ENCODE assay signal across 8 mouse cellular contexts in the genomic region with DNA sequence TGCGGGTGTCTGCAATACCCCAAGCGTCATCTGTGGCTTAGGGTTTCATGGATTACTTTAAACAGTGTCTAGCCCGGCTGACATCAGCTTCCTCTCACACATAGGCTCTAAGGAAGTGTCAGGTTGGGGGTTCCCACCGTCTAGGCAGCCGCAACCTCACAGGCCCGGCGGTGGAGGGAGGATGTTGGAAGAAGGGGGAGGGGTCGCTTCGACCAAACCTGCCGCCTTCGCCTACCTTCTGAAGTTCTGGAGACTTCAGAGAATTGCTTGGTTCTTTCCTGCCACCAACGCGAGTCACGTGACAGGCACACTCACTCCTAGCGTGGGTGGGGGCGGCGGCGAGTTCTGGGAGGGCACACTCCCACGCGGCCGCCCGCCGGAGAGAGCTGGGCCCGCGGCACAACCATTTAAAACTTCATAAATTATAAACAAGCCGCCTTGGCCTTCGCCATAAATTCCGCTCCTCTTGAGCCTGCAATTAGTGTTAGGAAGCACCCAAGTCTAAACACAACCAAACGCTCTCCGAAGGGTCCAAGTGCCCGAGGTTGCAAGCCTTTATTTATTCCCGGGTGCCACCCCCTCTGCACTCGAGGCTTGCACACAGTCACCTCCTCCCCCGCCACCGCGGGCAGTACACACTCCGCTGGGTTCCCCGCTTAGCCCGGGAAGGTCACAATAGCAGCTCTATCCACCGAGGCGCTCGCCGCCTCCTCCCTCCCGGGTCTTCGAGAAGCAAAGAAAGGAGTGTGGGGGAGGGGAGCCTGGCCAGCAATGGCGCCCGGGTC. TPM values are rescaled to one million over a fixed set of nuclear protein-coding genes. Genes with fewer than 3 reads are reported as not detected.
DNase-seq lines count a peak whose midpoint lies in the region; ATAC-seq lines count a peak whose summit lies in the region.

No protein-coding gene starts in this region.

- under 1% methylated on average over 47 of the region's 47 CpGs for WGBS in heart, embryonic 15.5 days
- WGBS in neural tube, embryonic 12.5 days = under 1% methylated on average over 47 of the region's 47 CpGs

- H3K27me3 ChIP-seq in heart, embryonic 15.5 days = peaks cover 100% of the 10 kb centered on the region
- no peaks in the 10 kb centered on the region for H3K27me3 ChIP-seq in neural tube, embryonic 12.5 days (replicated peaks)

- no peak overlapping the region for H3K27ac ChIP-seq in heart, embryonic 15.5 days
- H3K27ac ChIP-seq in neural tube, embryonic 12.5 days = peak overlapping the region; percentile 96

- H3K9me3 ChIP-seq in heart, embryonic 15.5 days (replicated peaks) = no peaks in the 10 kb centered on the region
- H3K9me3 ChIP-seq in neural tube, embryonic 12.5 days = no peaks in the 10 kb centered on the region

- peaks cover 27% of the 10 kb centered on the region for H3K4me1 ChIP-seq in heart, embryonic 15.5 days (replicated peaks)
- peaks cover 87% of the 10 kb centered on the region for H3K4me1 ChIP-seq in neural tube, embryonic 12.5 days

- H3K9ac ChIP-seq in heart, embryonic 15.5 days = no peak overlapping the region
- peak overlapping the region; percentile 94 for H3K9ac ChIP-seq in neural tube, embryonic 12.5 days

- ATAC-seq in heart, embryonic 15.5 days (replicated peaks; ENCODE audit: insufficient number of reproducible peaks, insufficient read depth, low FRiP score, low read depth) = no peak
- ATAC-seq in neural tube, embryonic 12.5 days (ENCODE audit: low FRiP score, low read depth) = peak; percentile 85
- ATAC-seq in monocyte, adult 5-6 weeks (replicated peaks; ENCODE audit: insufficient number of reproducible peaks, low FRiP score, low TSS enrichment, poor library complexity, severe bottlenecking) = no peak

- H3K36me3 ChIP-seq in heart, embryonic 15.5 days = no peaks in the 10 kb centered on the region
- peaks cover 13% of the 10 kb centered on the region for H3K36me3 ChIP-seq in neural tube, embryonic 12.5 days

- peak overlapping the region; percentile 34 for H3K4me3 ChIP-seq in heart, embryonic 15.5 days
- peak overlapping the region; percentile 36 for H3K4me3 ChIP-seq in neural tube, embryonic 12.5 days

- peak overlapping the region; percentile 54 for H3K4me2 ChIP-seq in heart, embryonic 15.5 days
- peak overlapping the region; percentile 74 for H3K4me2 ChIP-seq in neural tube, embryonic 12.5 days (replicated peaks)

- DNase-seq in adrenal gland, adult 2 months = peak; percentile 57
- DNase-seq in adrenal gland, postnatal 4 days (ENCODE audit: low spot score in 2 of 2) = no peak
- DNase-seq in adrenal gland, postnatal 14 days = peak; percentile 54
- DNase-seq in kidney, postnatal 14 days = peak; percentile 70
- DNase-seq in spleen, adult 12 weeks (ENCODE audit: low spot score) = no peak

RNA-seq across cellular contexts. Expression of gene Hoxd1, which starts 13.3 kb away (rescaled TPM):
- total RNA-seq in adrenal gland, adult 2 months (2021) = not detected
- not detected in 2 replicates for polyA plus RNA-seq in adrenal gland, adult 2 months (2012; rRNA removed)
- under 1 TPM in 1 of 2 experiments, not detected in 1; 0.50 TPM for total RNA-seq in adrenal gland, postnatal 4 days (2021)
- total RNA-seq in adrenal gland, postnatal 14 days (2021) = not detected in 2 replicates
- polyA plus RNA-seq in heart, embryonic 15.5 days (2015; fragmentation: Nextera tagmentation; extraction: Ambion mirVana) = not detected in 2 replicates
- polyA plus RNA-seq in neural tube, embryonic 12.5 days (2016; fragmentation: Nextera tagmentation; extraction: Ambion mirVana) = 6.8 and 7.8 TPM in 2 replicates
- total RNA-seq in monocyte, adult 5-6 weeks (2017) = not detected in 3 replicates

RNA-seq across cellular contexts. Expression of gene Gm28230, which starts 23.0 kb away (rescaled TPM):
- total RNA-seq in adrenal gland, adult 2 months (2021) = 1 to 10 TPM; 1.3 to 2.5 TPM
- polyA plus RNA-seq in adrenal gland, adult 2 months (2012; rRNA removed) = 1.3 and 2.7 TPM in 2 replicates
- total RNA-seq in adrenal gland, postnatal 4 days (2021) = 1 to 10 TPM; 1.4 to 3.7 TPM
- 1.4 and 1.7 TPM in 2 replicates for total RNA-seq in adrenal gland, postnatal 14 days (2021)
- not detected in 2 replicates for polyA plus RNA-seq in heart, embryonic 15.5 days (2015; fragmentation: Nextera tagmentation; extraction: Ambion mirVana)
- polyA plus RNA-seq in neural tube, embryonic 12.5 days (2016; fragmentation: Nextera tagmentation; extraction: Ambion mirVana) = 6.9 and 9.1 TPM in 2 replicates
- total RNA-seq in monocyte, adult 5-6 weeks (2017) = not detected in 3 replicates

RNA-seq across cellular contexts. Expression of gene Hoxd4, which starts 37.8 kb away (rescaled TPM):
- 10 to 100 TPM; 16.7 to 19.3 TPM for total RNA-seq in adrenal gland, adult 2 months (2021)
- 72.3 and 92.5 TPM in 2 replicates for polyA plus RNA-seq in adrenal gland, adult 2 months (2012; rRNA removed)
- 10 to 100 TPM; 21.5 to 29.5 TPM for total RNA-seq in adrenal gland, postnatal 4 days (2021)
- total RNA-seq in adrenal gland, postnatal 14 days (2021) = 13.9 and 17.8 TPM in 2 replicates
- polyA plus RNA-seq in heart, embryonic 15.5 days (2015; fragmentation: Nextera tagmentation; extraction: Ambion mirVana) = 0.09 and 0.15 TPM in 2 replicates
- polyA plus RNA-seq in neural tube, embryonic 12.5 days (2016; fragmentation: Nextera tagmentation; extraction: Ambion mirVana) = 14.2 and 16.0 TPM in 2 replicates
- total RNA-seq in monocyte, adult 5-6 weeks (2017) = not detected in 3 replicates

RNA-seq across cellular contexts. Expression of gene Hoxd3, which starts 37.8 kb away (rescaled TPM):
- 1 to 10 TPM in 1 of 2 experiments, under 1 TPM in 1; 0.62 to 1.0 TPM for total RNA-seq in adrenal gland, adult 2 months (2021)
- polyA plus RNA-seq in adrenal gland, adult 2 months (2012; rRNA removed) = 10.6 and 11.1 TPM in 2 replicates
- total RNA-seq in adrenal gland, postnatal 4 days (2021) = 1 to 10 TPM in 1 of 2 experiments, under 1 TPM in 1; 0.82 to 2.5 TPM
- total RNA-seq in adrenal gland, postnatal 14 days (2021) = 0.85 and 0.98 TPM in 2 replicates
- polyA plus RNA-seq in heart, embryonic 15.5 days (2015; fragmentation: Nextera tagmentation; extraction: Ambion mirVana) = 0.29 and 1.0 TPM in 2 replicates
- 55.9 and 68.9 TPM in 2 replicates for polyA plus RNA-seq in neural tube, embryonic 12.5 days (2016; fragmentation: Nextera tagmentation; extraction: Ambion mirVana)
- total RNA-seq in monocyte, adult 5-6 weeks (2017) = not detected in 3 replicates

RNA-seq across cellular contexts. Expression of gene Hoxd8, which starts 45.1 kb away (rescaled TPM):
- 10 to 100 TPM; 27.9 to 34.7 TPM for total RNA-seq in adrenal gland, adult 2 months (2021)
- 19.7 and 52.7 TPM in 2 replicates for polyA plus RNA-seq in adrenal gland, adult 2 months (2012; rRNA removed)
- 10 to 100 TPM; 43.9 to 55.4 TPM for total RNA-seq in adrenal gland, postnatal 4 days (2021)
- total RNA-seq in adrenal gland, postnatal 14 days (2021) = 24.6 and 24.9 TPM in 2 replicates
- polyA plus RNA-seq in heart, embryonic 15.5 days (2015; fragmentation: Nextera tagmentation; extraction: Ambion mirVana) = 0.24 and 0.56 TPM in 2 replicates
- polyA plus RNA-seq in neural tube, embryonic 12.5 days (2016; fragmentation: Nextera tagmentation; extraction: Ambion mirVana) = 20.8 and 21.4 TPM in 2 replicates
- total RNA-seq in monocyte, adult 5-6 weeks (2017) = not detected in 3 replicates

Comparison
In these comparisons a context has a peak if more than half of its experiments do, and no peak if none do; other contexts are left out.
1. DNase-seq: peak in adrenal gland, adult 2 months (single experiment), adrenal gland, postnatal 14 days (single experiment) and kidney, postnatal 14 days (single experiment); none in adrenal gland, postnatal 4 days (0 of 2) and spleen, adult 12 weeks (single experiment).
2. RNA of gene Hoxd4, which starts 37.8 kb away (total RNA-seq): 21.5 to 29.5 TPM in adrenal gland, postnatal 4 days, 16.7 to 19.3 TPM in adrenal gland, adult 2 months and 13.9 to 17.8 TPM in adrenal gland, postnatal 14 days; not detected in monocyte, adult 5-6 weeks; every median in the first group is over 10 times any median in the second.